Mouse (Mus musculus): ENCODE data around the gene Hist1h2ab.

Gene Hist1h2ab

GRCm38 (mm10) chr13:23738041-23738440 is 12.9 kb upstream of the Hist1h2ab start:
- DNase-seq (ENCODE audit: low read depth) = peak; percentile 23

DNA sequence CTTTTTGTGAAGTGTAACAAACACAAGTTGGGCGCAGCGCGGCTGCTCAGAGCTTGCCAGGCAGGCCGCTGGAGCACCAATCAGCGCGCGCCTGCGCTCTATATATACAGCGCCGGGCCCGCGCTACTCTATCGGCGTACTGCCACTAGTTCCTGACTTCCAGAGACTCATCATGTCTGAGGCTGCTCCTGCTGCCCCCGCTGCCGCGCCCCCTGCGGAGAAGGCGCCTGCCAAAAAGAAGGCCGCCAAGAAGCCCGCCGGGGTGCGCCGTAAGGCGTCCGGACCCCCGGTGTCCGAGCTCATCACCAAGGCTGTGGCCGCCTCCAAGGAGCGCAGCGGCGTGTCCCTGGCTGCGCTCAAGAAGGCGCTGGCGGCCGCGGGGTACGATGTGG is 12.3 kb upstream of the Hist1h2ab start, which contains the start of gene Hist1h1c:
Hist1h1c (plus strand) TSS at position 132 of the 392 bp plus-strand sequence.
- DNase-seq (ENCODE audit: low read depth) = peak; percentile 83

DNA sequence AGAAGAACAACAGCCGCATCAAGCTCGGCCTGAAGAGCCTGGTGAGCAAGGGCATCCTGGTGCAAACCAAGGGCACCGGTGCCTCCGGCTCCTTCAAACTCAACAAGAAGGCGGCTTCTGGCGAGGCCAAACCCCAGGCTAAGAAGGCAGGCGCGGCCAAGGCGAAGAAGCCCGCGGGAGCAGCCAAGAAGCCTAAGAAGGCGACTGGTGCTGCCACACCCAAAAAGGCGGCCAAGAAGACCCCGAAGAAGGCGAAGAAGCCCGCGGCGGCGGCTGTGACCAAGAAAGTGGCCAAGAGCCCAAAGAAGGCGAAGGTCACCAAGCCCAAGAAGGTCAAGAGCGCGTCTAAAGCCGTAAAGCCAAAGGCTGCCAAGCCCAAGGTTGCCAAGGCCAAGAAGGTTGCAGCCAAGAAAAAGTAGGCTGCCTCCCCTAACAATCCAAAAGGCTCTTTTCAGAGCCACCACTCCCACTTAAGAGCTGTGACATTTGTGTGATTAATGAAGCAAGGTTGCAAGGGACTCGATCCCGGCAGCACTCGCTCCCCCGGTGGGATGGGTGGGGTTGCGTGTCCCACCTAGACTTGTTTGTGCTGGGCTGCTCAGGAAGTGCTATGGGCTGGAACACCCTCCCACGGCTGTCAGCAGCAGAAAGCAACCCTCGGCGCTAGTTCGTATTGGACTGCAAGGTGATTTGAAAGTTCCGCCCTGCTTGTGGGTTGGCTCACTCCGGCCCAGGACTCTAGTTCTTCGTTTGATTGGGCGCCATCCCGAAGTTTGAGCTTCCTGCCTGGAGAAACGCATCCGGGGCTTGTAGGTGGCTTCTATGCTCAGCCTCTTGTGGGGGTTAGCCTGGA is 11.6 kb upstream of the Hist1h2ab start:
- DNase-seq (ENCODE audit: low read depth) = peak; percentile 90

DNA sequence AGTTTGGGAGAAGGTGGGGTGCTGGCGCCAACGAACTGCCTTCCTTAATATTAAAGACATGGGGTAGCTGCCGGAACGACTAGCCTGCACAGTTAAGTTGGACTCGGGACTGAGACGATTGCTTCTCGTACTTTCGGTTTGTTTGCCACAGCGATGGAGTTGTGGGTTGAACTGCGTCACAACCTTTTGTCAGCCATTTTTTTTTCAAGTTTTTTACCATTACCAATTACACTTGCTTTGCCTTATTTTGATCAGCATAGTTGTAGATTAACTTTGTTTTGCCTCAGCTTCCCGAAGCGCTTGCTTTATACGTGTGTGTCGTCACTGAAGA is 11.0 kb upstream of the Hist1h2ab start:
- no peak for DNase-seq (ENCODE audit: low read depth)

- DNase-seq (ENCODE audit: low read depth) = peak; percentile 15
These were observed 10.6 kb upstream of the Hist1h2ab start for GRCm38 (mm10) chr13:23740256-23740840.

DNA sequence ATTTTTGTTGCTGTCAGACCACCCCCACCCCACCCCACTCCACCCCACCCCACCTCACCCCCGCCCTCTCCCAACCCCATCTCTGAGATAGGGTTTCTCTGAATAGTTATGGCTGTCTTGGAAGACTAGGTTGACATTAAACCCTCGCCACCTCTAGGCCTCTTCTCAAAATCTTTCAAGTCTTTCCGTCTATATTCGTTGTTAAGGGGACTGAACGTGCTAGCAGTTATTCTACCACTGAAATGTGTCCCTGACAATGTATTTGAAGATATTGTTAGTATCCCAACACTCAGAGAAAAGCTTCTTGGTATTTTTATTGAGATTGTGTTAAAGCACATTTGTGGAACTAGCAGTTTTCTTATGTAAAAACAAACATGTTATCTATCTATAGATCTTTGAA is 10.0 kb upstream of the Hist1h2ab start:
- peak; percentile 15 for DNase-seq (ENCODE audit: low read depth)

DNA sequence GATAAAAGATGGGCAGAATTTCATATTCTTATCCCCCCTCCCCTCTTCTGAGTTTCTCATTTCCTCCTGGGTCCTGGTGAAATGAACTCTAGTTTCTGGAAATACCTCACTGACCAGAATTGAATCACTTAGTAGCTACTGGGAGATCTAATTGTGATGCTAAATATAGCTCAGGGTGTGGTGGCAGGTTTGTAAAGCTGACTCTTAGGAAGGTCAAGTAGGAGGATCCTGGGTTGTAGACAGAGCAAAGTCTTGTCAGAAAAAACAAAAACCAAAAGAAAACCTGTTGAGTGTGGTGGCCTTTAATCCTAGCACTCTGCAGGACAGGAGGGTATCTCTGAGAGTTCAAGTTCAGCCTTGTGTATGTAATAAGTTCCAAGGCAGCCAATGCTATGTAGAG is 8.9 kb upstream of the Hist1h2ab start:
- DNase-seq (ENCODE audit: low read depth) = no peak

GRCm38 (mm10) chr13:23743215-23743614 is 7.7 kb upstream of the Hist1h2ab start:
- DNase-seq (ENCODE audit: low read depth) = no peak

DNA sequence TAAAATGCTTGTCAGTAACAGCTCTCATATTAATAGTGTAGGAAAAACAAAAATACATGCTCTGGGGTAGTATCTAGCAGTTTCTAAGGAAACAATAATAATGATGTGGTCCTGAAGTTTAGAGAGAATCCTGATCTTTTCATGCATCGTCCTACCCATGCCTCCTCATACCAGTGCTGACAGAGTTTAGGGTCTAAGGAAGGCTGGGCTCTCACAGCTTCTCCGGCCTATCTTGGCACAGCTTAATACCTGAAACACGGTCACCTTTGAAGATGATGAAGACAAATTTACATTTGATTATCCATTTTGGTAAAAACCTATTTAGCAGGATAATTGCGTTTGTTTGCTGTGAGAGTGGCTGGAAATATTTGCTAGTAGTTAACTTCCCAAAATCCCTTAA is 7.0 kb upstream of the Hist1h2ab start:
- DNase-seq (ENCODE audit: low read depth) = no peak

GRCm38 (mm10) chr13:23744421-23745380 is 6.2 kb upstream of the Hist1h2ab start:
- no peak for DNase-seq (ENCODE audit: low read depth)

GRCm38 (mm10) chr13:23745381-23746161 is 5.4 kb upstream of the Hist1h2ab start, which contains the start of gene Hist1h3c:
Gene Hist1h3c (minus strand): TSS chr13:23745602.
- peak; percentile 92 for DNase-seq (ENCODE audit: low read depth)

GRCm38 (mm10) chr13:23746201-23747080 is 4.5 kb upstream of the Hist1h2ab start, which contains the start of gene Hist1h2bb:
Gene Hist1h2bb (plus strand): TSS chr13:23746734.
- DNase-seq (ENCODE audit: low read depth) = peak; percentile 93

DNA sequence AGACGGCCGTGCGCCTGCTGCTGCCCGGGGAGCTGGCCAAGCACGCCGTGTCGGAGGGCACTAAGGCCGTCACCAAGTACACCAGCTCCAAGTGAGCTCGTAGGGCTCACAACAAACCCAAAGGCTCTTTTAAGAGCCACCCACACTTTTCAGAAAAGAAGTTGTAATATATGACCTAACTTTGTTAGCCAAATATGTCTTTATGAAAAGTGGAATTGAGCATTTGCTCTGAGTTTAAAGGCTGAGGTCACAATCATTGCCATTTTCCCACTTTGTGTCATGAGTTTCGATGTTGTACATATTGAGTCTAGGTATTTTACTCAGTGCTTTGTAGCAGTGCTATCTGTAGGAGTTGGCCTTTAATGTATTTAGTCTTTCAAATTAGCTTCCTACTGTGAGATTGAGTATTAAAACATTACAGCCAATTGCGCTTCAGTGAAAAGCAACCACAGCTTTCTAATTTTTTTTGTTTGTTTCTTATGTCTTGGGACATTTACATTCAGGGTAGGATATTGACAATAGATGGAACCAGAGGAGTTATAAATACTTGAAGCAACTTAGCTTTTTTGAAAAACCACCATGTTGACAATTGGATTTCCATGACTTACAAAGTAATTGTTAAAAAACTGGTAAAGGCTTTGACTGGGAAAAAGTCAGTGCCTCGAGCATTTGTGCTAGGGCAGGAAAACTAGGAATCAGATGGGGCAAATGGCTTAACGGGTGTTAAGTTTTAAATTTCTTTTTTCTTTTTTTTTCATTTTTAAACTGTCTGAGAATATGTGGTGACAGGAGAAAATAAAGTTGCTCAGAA is 3.6 kb upstream of the Hist1h2ab start:
- DNase-seq (ENCODE audit: low read depth) = no peak

GRCm38 (mm10) chr13:23747892-23748288 is 3.0 kb upstream of the Hist1h2ab start:
- DNase-seq (ENCODE audit: low read depth) = no peak

- no peak for DNase-seq (ENCODE audit: low read depth)
These were observed 1.3 kb upstream of the Hist1h2ab start for GRCm38 (mm10) chr13:23749563-23750121.

- DNase-seq (ENCODE audit: low read depth) = no peak
These were observed 591 bp downstream of the Hist1h2ab start for GRCm38 (mm10) chr13:23751478-23751956.

DNA sequence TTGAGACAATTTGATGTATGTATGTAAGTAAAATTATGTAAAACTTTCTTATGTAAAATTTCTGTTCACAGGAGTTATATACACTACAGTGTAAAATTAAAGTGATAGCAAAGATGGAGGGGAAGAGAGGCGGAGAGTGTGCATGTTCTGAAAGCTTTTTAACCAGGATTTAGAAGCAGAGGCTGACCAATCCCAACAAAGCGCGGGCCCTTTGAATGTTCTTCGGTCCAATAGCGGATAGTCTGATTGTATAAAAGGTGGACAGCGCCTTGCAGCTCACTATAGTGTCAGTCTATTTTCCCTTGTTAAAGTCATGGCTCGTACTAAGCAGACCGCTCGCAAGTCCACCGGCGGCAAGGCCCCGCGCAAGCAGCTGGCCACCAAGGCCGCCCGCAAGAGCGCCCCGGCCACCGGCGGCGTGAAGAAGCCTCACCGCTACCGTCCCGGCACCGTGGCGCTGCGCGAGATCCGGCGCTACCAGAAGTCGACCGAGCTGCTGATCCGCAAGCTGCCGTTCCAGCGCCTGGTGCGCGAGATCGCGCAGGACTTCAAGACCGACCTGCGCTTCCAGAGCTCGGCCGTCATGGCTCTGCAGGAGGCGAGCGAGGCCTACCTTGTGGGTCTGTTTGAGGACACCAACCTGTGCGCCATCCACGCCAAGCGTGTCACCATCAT is 1.3 kb downstream of the Hist1h2ab start, which contains the start of gene Hist1h3b:
Hist1h3b (plus strand) TSS at position 201 of the 675 bp plus-strand sequence.
- peak; percentile 94 for DNase-seq (ENCODE audit: low read depth)

- DNase-seq (ENCODE audit: low read depth) = no peak
These were observed 1.8 kb downstream of the Hist1h2ab start for GRCm38 (mm10) chr13:23752742-23753172.

Data from c-Kit-positive CD71-positive TER-119-negative erythroid progenitor cells, embryonic 14.5 days (primary cell).